Mouse (Mus musculus) stomach, postnatal 0 days (tissue): ENCODE data around the gene Barx1. TPM values are rescaled to one million over a fixed set of nuclear protein-coding genes. Genes with fewer than 3 reads are reported as not detected.

Experiments used
- ATAC-seq: fragments of 200-750 bp; cut with Nextera tagmentation; 2 replicates; pipeline ENCODE4 v1.8.0; 2017; ENCODE audit not compliant: low FRiP score, low TSS enrichment
- DNase-seq: peaks from one replicate; pipeline ENCODE4 v3.0.0-alpha.2; 2016; ENCODE audit warnings: low spot score
- H3K27ac ChIP-seq: fragments of 300-500 bp; sonication (generic); replicated peaks from 2 replicates; pipeline ENCODE4 v1.5.1; 2014; ENCODE audit warnings: mild to moderate bottlenecking, control low read depth
- H3K27me3 ChIP-seq: fragments of 300-500 bp; sonication (generic); 2 replicates; pipeline ENCODE4 v1.6.1; 2014; ENCODE audit warnings: low read length; ENCODE audit not compliant: control insufficient read depth, insufficient read depth
- H3K36me3 ChIP-seq: fragments of 300-500 bp; sonication (generic); 2 replicates; pipeline ENCODE4 v1.6.1; 2014; ENCODE audit warnings: low read length, mixed read lengths; ENCODE audit not compliant: control insufficient read depth, insufficient read depth
- H3K4me1 ChIP-seq: fragments of 300-500 bp; sonication (generic); replicated peaks from 2 replicates; pipeline ENCODE4 v1.6.1; 2014; ENCODE audit warnings: antibody characterized with exemption; ENCODE audit not compliant: control insufficient read depth, insufficient read depth
- H3K4me2 ChIP-seq: fragments of 300-500 bp; sonication (generic); replicated peaks from 2 replicates; pipeline ENCODE4 v1.6.1; 2014; ENCODE audit warnings: low read depth, mild to moderate bottlenecking, control low read depth, moderate library complexity
- H3K4me3 ChIP-seq: fragments of 300-500 bp; sonication (generic); 2 replicates; pipeline ENCODE4 v1.5.1; 2014; ENCODE audit warnings: low read depth, low read length, control low read depth
- H3K9ac ChIP-seq: fragments of 300-500 bp; sonication (generic); 2 replicates; pipeline ENCODE4 v1.6.1; 2014; ENCODE audit warnings: mild to moderate bottlenecking, low read length, control low read depth, mixed read lengths
- H3K9me3 ChIP-seq: fragments of 300-500 bp; sonication (generic); 2 replicates; pipeline ENCODE4 v1.6.1; 2016; ENCODE audit warnings: low read length; ENCODE audit not compliant: control insufficient read depth
- CTCF ChIP-seq: IDR thresholded peaks from 2 replicates; pipeline ENCODE4 v1.5.1; 2016; ENCODE audit warnings: antibody characterized with exemption, low read depth, mild to moderate bottlenecking, moderate library complexity
- EP300 ChIP-seq: optimal IDR thresholded peaks from 2 replicates; pipeline ENCODE3; 2016; ENCODE audit warnings: antibody characterized with exemption
- WGBS: fragments of 180-500 bp; shearing (Covaris S2); extraction: QIAGEN DNeasy Blood & Tissue Kit; methylation state at CpG from one replicate; pipeline ENCODE4 v1.1.7; 2014; 5-methylcytosine and 5-hydroxymethylcytosine counted together
- polyA plus RNA-seq: library from polyadenylated mRNA; unstranded; fragments of >200 nt; fragmentation: Nextera tagmentation; extraction: Ambion mirVana; gene quantifications from 2 replicates; pipeline ENCODE4 v1.2.1, GENCODE M21; 2015

Barx1 gene
- polyA plus RNA-seq, 1 experiment from 2014 or later: 164 TPM

GRCm38 (mm10) chr13:48646696-48647095 lies 16.1 kb upstream of the Barx1 start:
- Histone ChIP-seq H3K4me3 (no peak overlapping the region), H3K9me3 (no peaks in the 10 kb centered on the region), H3K27ac (no peak overlapping the region), H3K4me2 (no peak overlapping the region), H3K36me3 (no peaks in the 10 kb centered on the region), H3K4me1 (no peaks in the 10 kb centered on the region), H3K9ac (no peak overlapping the region), H3K27me3 (no peaks in the 10 kb centered on the region)
- TF ChIP-seq EP300 (no peak), CTCF (0 out of 2 replicates have a peak, but pooled peaks have one; percentile 14)
- WGBS: 85% methylated on average over 4 of the region's 4 CpGs
- DNase-seq: no peak
- ATAC-seq: no peak

GRCm38 (mm10) chr13:48650615-48651014 lies 12.2 kb upstream of the Barx1 start:
- no peak overlapping the region for H3K4me3 ChIP-seq
- WGBS: 0% methylated on average over 1 of the region's 1 CpGs
- H3K9me3 ChIP-seq: no peaks in the 10 kb centered on the region
- H3K4me1 ChIP-seq: no peaks in the 10 kb centered on the region
- TF ChIP-seq CTCF (peak; percentile 79), EP300 (no peak)
- H3K27me3 ChIP-seq: no peaks in the 10 kb centered on the region
- no peak overlapping the region for H3K27ac ChIP-seq
- no peak overlapping the region for H3K4me2 ChIP-seq
- no peak overlapping the region for H3K9ac ChIP-seq
- DNase-seq (peak; percentile 30), ATAC-seq (no peak)
- no peaks in the 10 kb centered on the region for H3K36me3 ChIP-seq

GRCm38 (mm10) chr13:48651132-48652065 lies 11.4 kb upstream of the Barx1 start:
- Histone ChIP-seq H3K4me1 (0 out of 2 replicates have a peak, but pooled peaks cover 2% of the 10 kb centered on the region), H3K27me3 (no peaks in the 10 kb centered on the region), H3K4me3 (no peak overlapping the region), H3K4me2 (no peak overlapping the region), H3K27ac (no peak overlapping the region), H3K9ac (no peak overlapping the region), H3K36me3 (no peaks in the 10 kb centered on the region), H3K9me3 (no peaks in the 10 kb centered on the region)
- ATAC-seq (no peak), DNase-seq (no peak)
- 57% methylated on average over 6 of the region's 6 CpGs for WGBS
- TF ChIP-seq EP300: no peak
- no peak for TF ChIP-seq CTCF

GRCm38 (mm10) chr13:48653788-48654770 lies 8.7 kb upstream of the Barx1 start:
- 0 out of 2 replicates have a peak, but pooled peaks cover 2% of the 10 kb centered on the region for H3K4me1 ChIP-seq
- H3K4me2 ChIP-seq: no peak overlapping the region
- H3K9me3 ChIP-seq: no peaks in the 10 kb centered on the region
- ATAC-seq (peak; percentile 50), DNase-seq (peak; percentile 83)
- TF ChIP-seq CTCF (peak; percentile 93), EP300 (no peak)
- no peak overlapping the region for H3K9ac ChIP-seq
- peaks cover 3% of the 10 kb centered on the region; the same call in 1 of the 2 replicates for H3K27me3 ChIP-seq
- H3K4me3 ChIP-seq: no peak overlapping the region
- 9% methylated on average over 14 of the region's 14 CpGs for WGBS
- no peaks in the 10 kb centered on the region for H3K36me3 ChIP-seq
- H3K27ac ChIP-seq: no peak overlapping the region

- Histone ChIP-seq H3K4me1 (peaks cover 2% of the 10 kb centered on the region; the same call in 1 of the 2 replicates), H3K4me2 (no peak overlapping the region), H3K9me3 (no peaks in the 10 kb centered on the region), H3K4me3 (no peak overlapping the region), H3K36me3 (no peaks in the 10 kb centered on the region), H3K27ac (peak overlapping the region; percentile 19; the same call in 1 of the 2 replicates), H3K27me3 (peaks cover 3% of the 10 kb centered on the region; the same call in 1 of the 2 replicates), H3K9ac (no peak overlapping the region)
- ATAC-seq (peak; percentile 72), DNase-seq (peak; percentile 65)
- 2% methylated on average over 8 of the region's 8 CpGs for WGBS
- TF ChIP-seq EP300 (peak; percentile 32), CTCF (peak; percentile 90)
These were observed 7.2 kb upstream of the Barx1 start for GRCm38 (mm10) chr13:48655637-48656036.
